ENCODE assay signal across 39 mouse cellular contexts in genomic region chrX:135681858-135682257, GRCm38 (mm10). TPM values are rescaled to one million over a fixed set of nuclear protein-coding genes. Genes with fewer than 3 reads are reported as not detected.
"Had no signal": no experiment of that assay in that cellular context is flagged by ENCODE, and none has a peak within 500 bp of the region (broad histone marks: within the 10 kb centered on the region; RNA-seq: fewer than 3 reads in every experiment).

No protein-coding gene starts in this region.

- H3K4me1 ChIP-seq: embryonic facial prominence, embryonic 10.5 days; embryonic facial prominence, embryonic 12.5 days; embryonic facial prominence, embryonic 13.5 days; embryonic facial prominence, embryonic 15.5 days; forebrain, embryonic 10.5 days; forebrain, embryonic 12.5 days; forebrain, embryonic 13.5 days; forebrain, embryonic 15.5 days had no signal

- DNase-seq: cerebellum, adult 18-20 months; cerebellum, adult 2 months; cerebellum, adult 8-10 months; cerebellum, adult 9-10 months; cerebellum, adult 9-11 months; cerebellum, postnatal 10 days; cerebellum, postnatal 14 days; cerebellum, postnatal 25 days; cerebellum, postnatal 36 days; embryo, embryonic 11 days; forebrain, postnatal 0 days; gastrocnemius, adult 2 months; gastrocnemius, postnatal 10 days; gastrocnemius, postnatal 14 days; gastrocnemius, postnatal 25 days; gastrocnemius, postnatal 36 days had no signal

- H3K27me3 ChIP-seq: forebrain, embryonic 13.5 days; forebrain, embryonic 15.5 days had no signal

- ATAC-seq: forebrain, embryonic 13.5 days; forebrain, embryonic 14.5 days; forebrain, embryonic 15.5 days; forebrain, embryonic 16.5 days; forebrain, postnatal 0 days had no signal

- H3K27ac ChIP-seq: embryonic facial prominence, embryonic 10.5 days; embryonic facial prominence, embryonic 12.5 days; embryonic facial prominence, embryonic 13.5 days; embryonic facial prominence, embryonic 15.5 days; forebrain, embryonic 10.5 days; forebrain, embryonic 12.5 days; forebrain, embryonic 13.5 days; forebrain, embryonic 15.5 days; gastrocnemius, adult 2 months had no signal

- H3K4me2 ChIP-seq: embryonic facial prominence, embryonic 12.5 days; embryonic facial prominence, embryonic 13.5 days; embryonic facial prominence, embryonic 15.5 days; forebrain, embryonic 12.5 days; forebrain, embryonic 13.5 days; forebrain, embryonic 15.5 days had no signal

- H3K9ac ChIP-seq: embryonic facial prominence, embryonic 12.5 days; embryonic facial prominence, embryonic 13.5 days; embryonic facial prominence, embryonic 15.5 days; forebrain, embryonic 12.5 days; forebrain, embryonic 13.5 days; forebrain, embryonic 15.5 days; forebrain, postnatal 0 days had no signal

- H3K4me3 ChIP-seq: embryonic facial prominence, embryonic 10.5 days; embryonic facial prominence, embryonic 12.5 days; embryonic facial prominence, embryonic 13.5 days; embryonic facial prominence, embryonic 15.5 days; erythroblast, embryonic 14.5 days; forebrain, embryonic 10.5 days; forebrain, embryonic 12.5 days; forebrain, embryonic 13.5 days; forebrain, embryonic 15.5 days; gastrocnemius, adult 2 months had no signal

- H3K36me3 ChIP-seq: embryonic facial prominence, embryonic 10.5 days; embryonic facial prominence, embryonic 12.5 days; embryonic facial prominence, embryonic 13.5 days; embryonic facial prominence, embryonic 15.5 days; forebrain, embryonic 10.5 days; forebrain, embryonic 12.5 days; forebrain, embryonic 15.5 days had no signal

- H3K9me3 ChIP-seq: embryonic facial prominence, embryonic 10.5 days; embryonic facial prominence, embryonic 12.5 days; embryonic facial prominence, embryonic 13.5 days; embryonic facial prominence, embryonic 15.5 days; forebrain, embryonic 10.5 days; forebrain, embryonic 12.5 days; forebrain, embryonic 13.5 days; forebrain, embryonic 15.5 days had no signal

RNA-seq across cellular contexts. Expression of gene Tcp11x2, which starts 11.7 kb away (rescaled TPM):
- total RNA-seq: common myeloid progenitor, adult 5-6 weeks; forebrain, postnatal 0 days; gastrocnemius, adult 18-20 months; gastrocnemius, adult 2 months; gastrocnemius, adult 8-10 months; gastrocnemius, postnatal 10 days; gastrocnemius, postnatal 14 days; gastrocnemius, postnatal 25 days; gastrocnemius, postnatal 36 days; gastrocnemius, postnatal 4 days; granulocyte monocyte progenitor cell, adult 5-6 weeks; heart, adult 18-20 months had no signal
- polyA plus RNA-seq: cerebellum, adult 2 months; cortical plate, adult 2 months; embryonic facial prominence, embryonic 11.5 days; embryonic facial prominence, embryonic 12.5 days; embryonic facial prominence, embryonic 14.5 days; embryonic facial prominence, embryonic 15.5 days; erythroblast, embryonic 14.5 days; forebrain, embryonic 10.5 days; forebrain, embryonic 11.5 days; forebrain, embryonic 12.5 days; forebrain, embryonic 13.5 days; forebrain, embryonic 14.5 days; forebrain, embryonic 15.5 days; forebrain, embryonic 16.5 days; forebrain, postnatal 0 days; frontal cortex, adult 2 months had no signal

RNA-seq across cellular contexts. Expression of gene Tmsb15a, which starts 43.2 kb away (rescaled TPM):
- total RNA-seq: common myeloid progenitor, adult 5-6 weeks; gastrocnemius, adult 18-20 months; gastrocnemius, adult 2 months; gastrocnemius, adult 8-10 months; gastrocnemius, postnatal 10 days; gastrocnemius, postnatal 14 days; gastrocnemius, postnatal 25 days; gastrocnemius, postnatal 36 days; gastrocnemius, postnatal 4 days; granulocyte monocyte progenitor cell, adult 5-6 weeks; heart, adult 18-20 months had no signal
- polyA plus RNA-seq: cerebellum, adult 2 months; cortical plate, adult 2 months; embryonic facial prominence, embryonic 10.5 days; embryonic facial prominence, embryonic 11.5 days; embryonic facial prominence, embryonic 12.5 days; embryonic facial prominence, embryonic 13.5 days; erythroblast, embryonic 14.5 days; forebrain, embryonic 10.5 days; forebrain, embryonic 11.5 days; forebrain, embryonic 12.5 days; forebrain, embryonic 13.5 days; forebrain, embryonic 14.5 days; forebrain, embryonic 15.5 days; forebrain, embryonic 16.5 days; forebrain, postnatal 0 days; frontal cortex, adult 2 months; gonadal fat pad, adult 2 months had no signal

RNA-seq across cellular contexts. Expression of gene Prame, which starts 54.4 kb away (rescaled TPM):
- total RNA-seq: common myeloid progenitor, adult 5-6 weeks; forebrain, postnatal 0 days; gastrocnemius, adult 18-20 months; gastrocnemius, adult 2 months; gastrocnemius, adult 8-10 months; gastrocnemius, postnatal 10 days; gastrocnemius, postnatal 14 days; gastrocnemius, postnatal 25 days; gastrocnemius, postnatal 36 days; gastrocnemius, postnatal 4 days; granulocyte monocyte progenitor cell, adult 5-6 weeks; heart, adult 18-20 months had no signal
- polyA plus RNA-seq: cerebellum, adult 2 months; cortical plate, adult 2 months; embryonic facial prominence, embryonic 11.5 days; embryonic facial prominence, embryonic 12.5 days; embryonic facial prominence, embryonic 13.5 days; erythroblast, embryonic 14.5 days; forebrain, embryonic 11.5 days; forebrain, embryonic 12.5 days; forebrain, embryonic 13.5 days; forebrain, embryonic 14.5 days; forebrain, embryonic 15.5 days; forebrain, embryonic 16.5 days; forebrain, postnatal 0 days; frontal cortex, adult 2 months had no signal
